Mouse (Mus musculus): ENCODE measurements around the gene Hmgcll1.

Gene Hmgcll1

DNA sequence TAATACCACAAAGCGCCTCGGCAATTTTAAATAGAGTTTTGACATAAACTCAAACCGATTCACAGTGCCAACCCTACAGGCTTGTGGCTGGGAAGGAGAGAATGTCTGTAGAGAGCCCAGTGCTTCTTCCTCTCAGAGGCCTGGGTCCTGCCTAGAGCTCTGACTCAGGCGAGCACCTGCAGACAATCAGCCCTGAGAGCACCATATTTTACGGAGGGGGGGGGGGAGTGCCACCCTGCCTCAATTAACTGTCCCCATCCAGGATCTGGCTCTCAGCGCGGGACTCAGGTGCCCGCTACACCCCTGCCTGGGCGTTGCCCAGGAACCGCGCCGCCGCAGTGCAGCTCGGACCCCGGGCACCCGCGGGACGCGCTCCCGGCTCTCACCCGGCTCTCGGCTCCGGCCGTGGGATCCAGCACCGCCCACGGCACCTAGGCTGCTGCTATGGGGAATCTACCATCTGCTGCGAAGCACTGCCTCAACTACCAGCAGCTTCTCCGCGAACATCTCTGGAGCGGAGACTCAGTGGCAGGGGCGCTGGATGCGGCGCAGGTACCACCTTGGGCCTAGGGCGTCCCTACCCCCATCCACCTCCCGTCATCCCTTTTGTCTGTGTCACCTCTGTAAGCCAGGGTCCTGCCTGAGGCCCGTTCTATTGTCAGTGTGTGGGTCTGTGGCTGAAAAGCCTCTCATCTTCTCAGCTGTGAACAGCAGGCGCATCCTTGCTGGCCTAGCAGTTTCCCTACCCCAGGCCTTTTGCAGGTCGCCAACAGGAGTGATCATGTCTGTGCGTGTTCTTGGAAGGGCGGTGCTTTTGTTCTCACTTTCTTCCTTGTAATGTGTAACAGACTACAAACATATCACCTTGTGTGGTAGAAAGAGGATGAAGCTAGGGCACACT lies at the start of gene Hmgcll1:
Gene Hmgcll1, plus strand, starts transcription at position 225 of the 901 bp plus-strand sequence.
- peak; percentile 85 for DNase-seq

DNA sequence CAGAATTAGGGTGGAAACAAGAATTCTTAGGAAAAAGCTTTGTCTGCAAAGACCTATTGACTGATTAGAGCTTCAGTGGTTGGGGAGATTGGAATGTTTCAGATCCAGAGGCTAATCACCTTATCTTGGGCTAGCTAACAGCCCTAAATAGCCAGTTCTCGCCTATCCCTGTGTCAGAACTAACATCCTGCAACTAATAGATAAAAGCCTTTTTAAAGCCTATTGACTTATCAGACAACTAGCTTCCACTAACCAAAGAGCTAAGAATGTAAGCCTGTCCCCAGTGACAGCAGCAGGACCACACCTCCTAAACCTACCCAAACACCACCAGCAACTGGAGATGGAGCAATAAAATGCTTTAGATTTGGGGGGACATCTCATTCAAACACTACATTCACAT lies 34.6 kb upstream of the Hmgcll1 start:
- DNase-seq = no peak

DNA sequence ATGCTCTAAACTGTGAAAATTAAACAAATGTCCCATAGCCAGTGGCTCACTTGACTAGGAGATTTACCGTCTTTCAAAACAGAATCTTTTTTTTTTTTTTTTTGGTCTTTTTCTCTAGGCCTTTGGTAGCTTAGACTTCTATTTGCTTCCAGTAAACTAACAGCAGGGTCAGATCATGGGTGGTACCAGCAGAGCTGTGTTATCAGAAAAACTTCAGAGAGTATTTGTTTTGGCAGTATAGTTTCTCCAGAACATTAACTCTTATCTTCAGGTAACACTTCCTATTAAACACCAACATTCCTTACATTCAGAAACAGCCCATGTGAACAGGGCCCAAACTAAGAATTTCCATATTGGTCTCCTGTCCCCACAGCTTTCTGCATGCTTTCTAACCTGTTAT lies 33.5 kb upstream of the Hmgcll1 start:
- DNase-seq = no peak

DNA sequence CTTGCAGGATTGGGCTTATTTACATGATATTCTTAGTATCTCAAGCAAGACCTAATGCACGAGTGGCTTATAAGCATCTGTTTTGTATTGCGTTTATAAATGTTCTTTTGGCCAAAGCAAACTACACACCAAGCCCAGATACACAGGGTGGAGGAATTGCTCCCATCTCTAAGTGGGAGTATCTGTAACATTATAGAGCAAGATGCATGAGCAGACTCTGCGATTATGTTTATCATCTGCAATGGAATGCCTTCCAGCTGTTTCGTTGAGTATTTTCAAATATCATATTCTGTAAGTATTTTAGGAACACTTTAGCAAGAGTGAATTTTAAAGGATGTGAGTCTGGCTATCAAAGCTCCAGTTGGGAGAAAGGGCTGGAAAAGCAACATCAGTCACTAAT lies 25.2 kb upstream of the Hmgcll1 start:
- no peak for DNase-seq

GRCm38 (mm10) chr9:75998791-75999350 lies 15.8 kb upstream of the Hmgcll1 start:
- DNase-seq = no peak

DNA sequence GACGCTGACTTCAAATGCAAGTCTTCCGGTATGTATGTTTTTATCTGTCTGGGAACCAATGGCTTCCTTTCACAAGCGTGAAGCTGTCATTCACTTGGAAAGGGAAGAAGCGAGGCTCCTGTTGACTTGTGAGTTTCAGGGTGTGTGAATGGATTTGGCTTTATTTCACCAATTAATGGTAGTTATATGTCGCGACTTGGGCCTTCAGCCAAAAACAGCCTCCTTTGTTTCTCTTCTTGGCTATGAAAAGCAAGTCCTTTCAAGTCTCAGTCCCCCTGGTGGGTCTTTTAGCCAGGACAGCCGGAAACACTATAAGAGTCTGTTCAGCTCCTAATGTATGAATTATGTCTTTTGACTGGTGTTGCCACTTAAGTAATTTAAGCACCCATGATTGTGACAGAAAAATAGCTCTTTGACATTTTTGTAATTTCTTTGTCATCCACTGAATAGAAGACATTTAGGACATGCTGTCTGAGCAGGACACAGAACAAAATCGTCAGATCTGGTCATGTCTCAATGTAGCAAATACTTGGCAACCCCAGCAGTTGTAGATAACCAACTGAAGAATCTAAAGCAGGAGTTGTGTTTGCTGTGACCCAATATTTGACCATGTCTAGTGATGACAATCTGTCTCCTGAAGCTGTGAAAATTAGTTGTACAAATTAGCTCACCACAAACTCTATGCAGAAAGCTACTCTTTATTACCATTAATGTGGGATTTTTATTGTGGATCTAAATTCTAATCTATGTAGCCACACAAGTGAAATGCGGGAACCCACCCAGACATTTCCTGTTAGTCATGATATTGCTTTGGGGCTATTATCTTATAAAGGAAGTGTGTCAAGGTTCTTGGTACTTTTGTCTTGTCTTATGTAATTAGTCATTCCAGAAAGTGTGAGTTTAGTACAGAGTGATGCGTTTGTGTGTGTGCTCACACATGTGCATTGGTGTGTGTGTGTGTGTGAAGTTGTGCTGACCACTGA lies 13.5 kb upstream of the Hmgcll1 start:
- DNase-seq = no peak

- no peak for DNase-seq
These were observed 11.6 kb upstream of the Hmgcll1 start for GRCm38 (mm10) chr9:76003066-76003465.

GRCm38 (mm10) chr9:76003637-76004036 lies 11.0 kb upstream of the Hmgcll1 start:
- no peak for DNase-seq

- DNase-seq = no peak
These were observed 7.2 kb upstream of the Hmgcll1 start for GRCm38 (mm10) chr9:76007342-76007970.

DNA sequence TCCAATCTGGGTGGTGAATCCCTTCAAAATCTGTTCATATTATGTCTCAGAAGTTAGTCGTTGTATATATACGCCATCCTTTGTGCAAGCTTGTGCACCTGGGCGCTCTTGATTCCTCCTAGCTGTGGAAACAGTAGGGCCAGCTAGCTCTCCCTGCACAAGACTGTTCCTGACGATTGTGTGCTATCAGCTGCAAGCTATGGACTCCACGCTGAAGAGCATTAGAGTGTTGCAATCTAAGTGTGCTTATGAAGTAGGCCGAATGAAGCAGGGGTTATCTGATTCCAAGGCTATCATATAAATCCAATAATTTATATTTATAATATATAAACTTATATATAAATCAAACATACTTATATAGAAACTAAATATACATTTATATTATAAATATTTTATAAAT lies 866 bp upstream of the Hmgcll1 start:
- no peak for DNase-seq

DNA sequence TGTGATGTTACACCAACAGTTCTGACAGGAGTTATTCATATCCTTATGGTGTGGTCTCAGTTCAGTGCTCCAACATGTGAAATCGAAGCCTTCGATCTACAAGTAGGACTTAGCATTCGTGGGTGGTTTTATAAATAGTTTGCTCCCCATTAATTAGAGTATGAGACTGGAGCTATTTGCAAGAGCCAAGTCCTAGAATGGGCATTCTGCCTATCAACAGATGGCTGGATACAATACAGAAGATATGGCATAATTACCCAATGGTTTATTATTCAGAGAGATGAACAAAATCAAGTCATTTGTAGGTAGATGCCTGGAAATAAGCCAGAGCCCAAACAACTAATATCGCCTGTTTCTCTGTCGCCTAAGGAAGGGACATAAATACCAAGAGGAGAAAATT lies 1.3 kb downstream of the Hmgcll1 start:
- no peak for DNase-seq

DNA sequence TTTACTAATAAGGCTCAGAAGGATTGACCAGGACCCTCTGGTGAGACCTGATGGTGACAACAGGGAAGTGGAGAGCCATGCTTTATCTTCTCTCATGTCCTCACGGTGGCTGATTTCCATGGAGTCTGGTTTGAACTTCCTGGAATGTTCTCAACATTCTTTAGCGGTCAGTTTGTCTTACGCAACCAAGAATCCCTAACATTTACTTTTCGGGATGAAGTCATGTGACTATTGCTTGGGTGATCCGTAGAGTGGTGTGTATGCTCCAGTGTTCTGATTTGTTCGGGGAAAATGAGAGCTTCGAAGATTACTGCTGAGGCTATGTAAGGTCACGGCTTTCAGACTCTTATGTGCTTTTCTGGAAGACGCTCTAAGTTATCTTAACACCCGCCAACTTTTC lies 1.9 kb downstream of the Hmgcll1 start:
- no peak for DNase-seq

GRCm38 (mm10) chr9:76023551-76023973 lies 8.9 kb downstream of the Hmgcll1 start:
- DNase-seq = no peak

DNA sequence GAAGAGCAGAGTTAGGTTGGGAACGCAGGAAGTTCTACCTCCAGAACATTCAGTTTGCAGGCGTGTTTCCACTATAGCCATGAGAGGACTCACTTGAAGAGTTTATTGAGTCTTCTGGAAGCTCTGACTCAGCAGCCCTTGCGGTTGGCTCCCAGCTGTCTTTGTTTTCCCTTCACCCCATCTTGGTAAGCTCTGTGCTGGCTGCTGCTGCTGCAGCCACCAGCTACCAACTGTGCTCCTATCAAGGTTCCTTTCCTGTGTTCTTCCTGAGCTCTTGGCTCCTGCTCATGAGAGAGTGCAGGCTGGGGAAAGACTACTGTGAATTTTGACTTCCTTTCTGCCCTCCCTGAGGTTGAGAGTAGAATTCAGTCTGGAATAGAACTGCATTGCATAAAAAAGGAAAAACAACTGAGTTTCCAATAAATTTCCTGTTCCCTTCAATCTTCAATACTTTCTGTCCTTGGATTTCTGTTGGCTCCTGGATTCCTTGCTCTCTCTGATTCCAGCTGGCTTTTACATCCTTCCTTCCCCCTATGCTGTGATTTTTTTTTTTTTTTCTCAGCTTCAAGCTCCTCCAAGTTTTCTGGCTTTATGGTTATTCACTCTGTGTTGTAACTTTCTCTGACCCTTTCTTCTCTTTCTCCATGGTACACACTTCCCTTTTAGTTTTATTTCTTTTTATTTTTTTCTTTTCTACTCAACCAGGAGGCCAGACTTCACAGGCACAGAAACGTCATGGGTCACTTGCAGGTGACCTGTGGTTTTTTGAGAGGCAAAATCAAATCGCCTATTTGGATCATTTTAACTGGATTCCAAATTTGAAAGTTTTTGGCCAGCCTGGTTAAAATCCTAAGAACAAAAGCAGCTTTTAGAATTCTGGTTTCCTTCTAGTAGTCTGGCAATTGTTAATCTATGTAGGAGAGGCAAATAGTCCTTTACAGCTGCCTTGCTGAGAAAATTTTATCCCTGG lies 9.9 kb downstream of the Hmgcll1 start:
- peak; percentile 61 for DNase-seq

- DNase-seq = no peak
These were observed 15.0 kb downstream of the Hmgcll1 start for GRCm38 (mm10) chr9:76029471-76030199.

DNA sequence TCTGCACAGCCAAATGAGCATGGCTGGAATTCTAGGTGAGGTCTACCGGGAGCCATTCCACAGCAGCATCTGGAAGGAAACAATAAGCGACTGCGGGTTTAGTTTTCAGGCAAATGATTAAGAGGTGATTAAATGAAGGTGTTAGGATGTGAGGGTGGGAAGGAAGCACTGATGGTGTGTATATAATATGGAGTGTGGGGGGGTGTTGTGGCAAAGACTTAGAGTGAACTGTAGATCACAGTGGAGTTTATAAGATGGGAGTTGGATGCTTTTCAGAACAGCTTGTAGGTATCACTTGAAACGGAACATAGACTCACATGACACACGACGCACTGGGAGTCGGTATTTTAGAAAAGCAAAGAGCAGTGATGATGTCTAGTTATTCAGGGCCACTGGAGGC lies 20.4 kb downstream of the Hmgcll1 start:
- no peak for DNase-seq

DNA sequence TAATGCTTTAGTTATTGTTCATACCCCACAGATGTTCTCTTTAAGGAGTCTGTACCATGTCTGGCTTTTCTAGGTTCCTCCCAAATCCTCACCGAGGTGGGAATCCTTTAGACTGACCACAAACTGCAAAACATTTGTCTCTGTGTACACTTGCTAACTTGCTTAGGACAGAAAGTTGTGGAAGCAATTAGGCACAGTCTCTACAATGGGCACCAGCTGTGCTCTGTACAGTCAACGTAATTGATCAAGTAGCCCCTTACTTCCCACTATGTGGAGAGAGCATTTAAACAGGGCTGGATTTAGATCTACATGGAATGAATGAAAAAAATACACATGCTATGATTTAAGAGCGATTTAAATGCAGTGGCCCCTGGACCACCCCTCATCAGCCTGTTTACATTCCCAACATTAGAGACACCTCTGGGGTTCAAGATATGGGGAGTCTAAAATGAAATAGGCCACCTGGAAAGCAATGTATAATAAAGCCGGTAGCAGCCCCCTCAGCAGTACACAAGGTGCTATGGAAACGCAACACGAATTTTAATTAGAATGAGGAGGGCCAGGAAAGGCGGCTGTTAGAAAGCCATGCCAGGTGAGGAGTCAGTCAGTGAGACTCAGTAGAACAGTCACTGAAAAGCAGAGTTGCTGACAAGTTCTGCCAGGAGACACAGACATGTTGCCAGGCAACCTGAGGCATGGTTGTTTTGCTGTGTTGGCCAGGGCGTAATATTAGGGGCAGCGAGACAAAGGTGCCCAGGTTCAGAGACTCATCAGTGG lies 23.9 kb downstream of the Hmgcll1 start:
- DNase-seq = no peak

- DNase-seq = peak; percentile 59
These were observed 25.1 kb downstream of the Hmgcll1 start for GRCm38 (mm10) chr9:76039711-76040110.

- no peak for DNase-seq
These were observed 28.7 kb downstream of the Hmgcll1 start for GRCm38 (mm10) chr9:76043341-76043740.

GRCm38 (mm10) chr9:76060935-76061334 lies 46.3 kb downstream of the Hmgcll1 start:
- DNase-seq = no peak

Data from right cerebral cortex, postnatal 25 days (tissue).